Mouse (Mus musculus) heart, postnatal 36 days (tissue): Measurements from ENCODE around the gene Traf1. TPM values are rescaled to one million over a fixed set of nuclear protein-coding genes. Genes with fewer than 3 reads are reported as not detected.
A peak's percentile ranks its signal among the peaks of the same experiment; 100 is the strongest.

Experiments
- DNase-seq, 2 experiments: peaks; one replicate each; pipeline ENCODE4 v3.0.0; 2021 to 2022
- intact Hi-C: fragments of 180-260 bp; cut with DNase I; formaldehyde crosslinking; loops from one replicate; pipeline ENCODE4 v1.15.1; 2025
- total RNA-seq, 2 experiments: library from RNA; stranded (reverse); gene quantifications; 2 replicates each; pipeline ENCODE4 v1.2.3; 2021

The Traf1 gene
- total RNA-seq, 2 experiments from 2014 or later: 1.00 to 1.8 TPM

- intact Hi-C loops: loop anchor here (1.0 to 5.0 kb wide), 4 partner anchors 57 to 299 kb away; no protein-coding TSS in a partner anchor
- peak; percentile 83 to 93 for DNase-seq
Measured at GRCm38 (mm10) chr2:34970092-34970750, 8.6 kb upstream of the Traf1 start.

GRCm38 (mm10) chr2:34969166-34969565 lies 7.6 kb upstream of the Traf1 start:
- DNase-seq: no peak
- intact Hi-C loops: loop anchor here (10.0 kb wide), 1 partner anchor 124 kb away; no protein-coding TSS in a partner anchor

GRCm38 (mm10) chr2:34966243-34966934 lies 4.8 kb upstream of the Traf1 start:
- no peak for DNase-seq
- intact Hi-C loops: loop anchor here (10.0 kb wide), 1 partner anchor 122 kb away; no protein-coding TSS in a partner anchor

- DNase-seq: no peak
- intact Hi-C loops: loop anchor here (10.0 kb wide), 1 partner anchor 121 kb away; no protein-coding TSS in a partner anchor
Measured at GRCm38 (mm10) chr2:34965806-34966205, 4.2 kb upstream of the Traf1 start.

- intact Hi-C loops: loop anchor here (10.0 kb wide), 1 partner anchor 120 kb away; no protein-coding TSS in a partner anchor
- DNase-seq: peak in 1 of 2 experiments; percentile 21
Measured at GRCm38 (mm10) chr2:34965293-34965692, 3.7 kb upstream of the Traf1 start.

- intact Hi-C loops: loop anchor here (10.0 kb wide), 1 partner anchor 120 kb away; no protein-coding TSS in a partner anchor
- DNase-seq: no peak
Measured at GRCm38 (mm10) chr2:34964651-34965050, 3.1 kb upstream of the Traf1 start.

GRCm38 (mm10) chr2:34964230-34964629 lies 2.7 kb upstream of the Traf1 start:
- intact Hi-C loops: loop anchor here (10.0 kb wide), 1 partner anchor 119 kb away; no protein-coding TSS in a partner anchor

GRCm38 (mm10) chr2:34963371-34963956 lies 1.9 kb upstream of the Traf1 start:
- peak in 1 of 2 experiments; percentile 29 for DNase-seq
- intact Hi-C loops: loop anchor here (10.0 kb wide), 1 partner anchor 119 kb away; no protein-coding TSS in a partner anchor

More at GRCm38 (mm10) chr2:34964230-34964629, 2.7 kb upstream of the Traf1 start:
- DNase-seq: no peak

GRCm38 (mm10) chr2:34962893-34963292 lies 1.3 kb upstream of the Traf1 start:
- intact Hi-C loops: loop anchor here (10.0 kb wide), 1 partner anchor 118 kb away; no protein-coding TSS in a partner anchor
- peak in 1 of 2 experiments; percentile 17 for DNase-seq

- DNase-seq: no peak
- intact Hi-C loops: loop anchor here (10.0 kb wide), 1 partner anchor 117 kb away; no protein-coding TSS in a partner anchor
Measured at GRCm38 (mm10) chr2:34962211-34962610, 639 bp upstream of the Traf1 start.

GRCm38 (mm10) chr2:34960966-34961365 lies 606 bp downstream of the Traf1 start:
- DNase-seq: no peak
- intact Hi-C loops: loop anchor here (10.0 kb wide), 1 partner anchor 116 kb away; no protein-coding TSS in a partner anchor

- DNase-seq: no peak
- intact Hi-C loops: loop anchor here (10.0 kb wide), 1 partner anchor 116 kb away; no protein-coding TSS in a partner anchor
Measured at GRCm38 (mm10) chr2:34960466-34960865, 1.1 kb downstream of the Traf1 start.

GRCm38 (mm10) chr2:34958582-34958981 lies 3.0 kb downstream of the Traf1 start:
- DNase-seq: no peak

GRCm38 (mm10) chr2:34958036-34958435 lies 3.5 kb downstream of the Traf1 start:
- intact Hi-C loops: no loop called here
- no peak for DNase-seq

More at GRCm38 (mm10) chr2:34958582-34958981, 3.0 kb downstream of the Traf1 start:
- intact Hi-C loops: no loop called here

- DNase-seq: no peak
- intact Hi-C loops: no loop called here
Measured at GRCm38 (mm10) chr2:34957405-34957804, 4.2 kb downstream of the Traf1 start.

- intact Hi-C loops: no loop called here
- no peak for DNase-seq
Measured at GRCm38 (mm10) chr2:34956941-34957340, 4.6 kb downstream of the Traf1 start.

- no peak for DNase-seq
- intact Hi-C loops: no loop called here
Measured at GRCm38 (mm10) chr2:34954344-34954743, 7.2 kb downstream of the Traf1 start.

GRCm38 (mm10) chr2:34953547-34954116 lies 7.9 kb downstream of the Traf1 start:
- intact Hi-C loops: no loop called here
- no peak for DNase-seq

- no peak for DNase-seq
- intact Hi-C loops: no loop called here
Measured at GRCm38 (mm10) chr2:34953018-34953417, 8.6 kb downstream of the Traf1 start.

- intact Hi-C loops: no loop called here
- DNase-seq: no peak
Measured at GRCm38 (mm10) chr2:34951469-34951868, 10.1 kb downstream of the Traf1 start.
